Mouse (Mus musculus) G1E (cell line): ENCODE measurements at regions not wholly inside any gene's neighbourhood (a gene's known extent, or its start where the extent isn't known, plus 50 kb on each side); places are given as distances from the start of the nearest gene placed in this dataset.

Experiments used
- ATAC-seq: 2 replicates; pipeline ENCODE4 v1.8.0; 2016; ENCODE audit warnings: mild to moderate bottlenecking; ENCODE audit not compliant: insufficient number of reproducible peaks, poor library complexity, low FRiP score, severe bottlenecking; ENCODE audit errors: extremely low read depth
- DNase-seq: peaks from one replicate; pipeline ENCODE4 v3.0.0; 2012; ENCODE audit warnings: low spot score
- H3K27me3 ChIP-seq: 2 replicates; pipeline ENCODE4 v1.6.1; 2012; ENCODE audit warnings: mild to moderate bottlenecking, low read length, inconsistent platforms; ENCODE audit not compliant: insufficient read depth
- H3K36me3 ChIP-seq: replicated peaks from 2 replicates; pipeline ENCODE3; 2012; ENCODE audit warnings: mild to moderate bottlenecking, inconsistent platforms
- H3K4me1 ChIP-seq: 2 replicates; pipeline ENCODE4 v1.6.1; 2012; ENCODE audit warnings: low read depth, low read length, inconsistent platforms, mixed read lengths; ENCODE audit not compliant: insufficient read depth
- H3K4me3 ChIP-seq: 2 replicates; pipeline ENCODE4 v1.5.1; 2012; ENCODE audit warnings: low read depth, mild to moderate bottlenecking, inconsistent platforms, low read length, moderate library complexity, mixed read lengths
- H3K9me3 ChIP-seq: replicated peaks from 2 replicates; pipeline ENCODE4 v1.6.1; 2012; ENCODE audit warnings: inconsistent platforms
- CTCF ChIP-seq: IDR thresholded peaks from 2 replicates; pipeline ENCODE4 v1.5.1; 2012; ENCODE audit warnings: low read depth, low read length, inconsistent platforms, mixed read lengths
- GATA1 ChIP-seq: IDR thresholded peaks from 2 replicates; pipeline ENCODE4 v1.6.1; 2012; ENCODE audit warnings: borderline replicate concordance, low read length, inconsistent platforms, mixed read lengths
- GATA2 ChIP-seq: IDR thresholded peaks from 2 replicates; pipeline ENCODE4 v1.6.1; 2012; ENCODE audit warnings: low read depth, low read length, inconsistent platforms, borderline replicate concordance
- POLR2AphosphoS5 ChIP-seq: IDR thresholded peaks from 2 replicates; pipeline ENCODE4 v1.6.1; 2012; ENCODE audit warnings: low read depth, low read length, inconsistent platforms; ENCODE audit not compliant: insufficient replicate concordance
- TAL1 ChIP-seq: conservative IDR thresholded peaks from 2 replicates; pipeline ENCODE4 v1.6.1; 2012; ENCODE audit warnings: low read depth, low read length, inconsistent platforms, mixed read lengths

- no peak for DNase-seq
- no peaks in the 10 kb centered on the region for H3K27me3 ChIP-seq
- H3K4me1 ChIP-seq, result no peaks in the 10 kb centered on the region
- TF ChIP-seq TAL1, result no peak
- no peak for TF ChIP-seq GATA2
- TF ChIP-seq CTCF, result no peak
- TF ChIP-seq POLR2AphosphoS5, result no peak
- TF ChIP-seq GATA1, result no peak
- H3K4me3 ChIP-seq, result no peak overlapping the region
- no peaks in the 10 kb centered on the region for H3K36me3 ChIP-seq
- no peak for ATAC-seq
- no peaks in the 10 kb centered on the region for H3K9me3 ChIP-seq
Observed at GRCm38 (mm10) chr12:47074961-47075360, 256.2 kb upstream of the Nova1 start.

- no peak for TF ChIP-seq POLR2AphosphoS5
- TF ChIP-seq GATA2, result no peak
- no peak for TF ChIP-seq CTCF
- no peak for TF ChIP-seq GATA1
- TF ChIP-seq TAL1, result no peak
- Histone ChIP-seq H3K9me3 (no peaks in the 10 kb centered on the region), H3K27me3 (no peaks in the 10 kb centered on the region), H3K36me3 (no peaks in the 10 kb centered on the region), H3K4me1 (no peaks in the 10 kb centered on the region), H3K4me3 (no peak overlapping the region)
- DNase-seq (no peak), ATAC-seq (no peak)
Observed at GRCm38 (mm10) chr12:47052474-47052873, 233.7 kb upstream of the Nova1 start.

GRCm38 (mm10) chr12:47020810-47021348 is 202.2 kb upstream of the Nova1 start:
- ATAC-seq, result peak; percentile 81
- H3K4me1 ChIP-seq, result no peaks in the 10 kb centered on the region
- TF ChIP-seq TAL1 (no peak), CTCF (no peak), POLR2AphosphoS5 (no peak), GATA2 (no peak), GATA1 (no peak)
- DNase-seq, result no peak
- H3K27me3 ChIP-seq, result peaks cover 4% of the 10 kb centered on the region
- no peak overlapping the region for H3K4me3 ChIP-seq
- H3K9me3 ChIP-seq, result no peaks in the 10 kb centered on the region
- no peaks in the 10 kb centered on the region for H3K36me3 ChIP-seq

GRCm38 (mm10) chr12:46992343-46992742 is 173.6 kb upstream of the Nova1 start:
- no peaks in the 10 kb centered on the region; the same call in 1 of the 2 replicates for H3K27me3 ChIP-seq
- no peak for TF ChIP-seq TAL1
- no peak for TF ChIP-seq GATA1
- TF ChIP-seq POLR2AphosphoS5, result no peak
- TF ChIP-seq CTCF, result no peak
- no peak for TF ChIP-seq GATA2
- no peak for DNase-seq
- no peaks in the 10 kb centered on the region for H3K4me1 ChIP-seq
- H3K4me3 ChIP-seq, result no peak overlapping the region
- no peaks in the 10 kb centered on the region for H3K9me3 ChIP-seq
- no peak for ATAC-seq
- H3K36me3 ChIP-seq, result no peaks in the 10 kb centered on the region

DNA sequence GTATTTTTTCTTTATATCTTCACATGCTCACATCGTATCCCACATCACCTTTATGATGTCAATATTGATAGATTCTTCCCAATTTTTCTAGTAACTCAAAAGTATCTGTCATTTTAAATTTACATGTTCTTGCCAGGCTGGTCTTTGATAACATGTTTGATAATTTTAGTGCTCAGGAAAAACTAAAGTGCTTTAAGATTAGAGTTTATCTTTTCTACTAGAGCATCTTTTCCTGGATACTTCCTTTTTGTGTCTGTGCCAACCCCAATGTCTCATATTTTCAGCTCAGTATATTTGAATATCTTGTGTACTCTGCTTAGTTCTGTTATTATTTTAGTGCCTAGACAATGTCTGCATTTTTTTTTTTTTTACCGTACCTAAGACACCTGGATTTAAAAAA is 170.2 kb upstream of the Nova1 start:
- no peaks in the 10 kb centered on the region for H3K9me3 ChIP-seq
- no peaks in the 10 kb centered on the region for H3K36me3 ChIP-seq
- H3K27me3 ChIP-seq, result no peaks in the 10 kb centered on the region; the same call in 1 of the 2 replicates
- no peak for TF ChIP-seq GATA2
- no peak for TF ChIP-seq POLR2AphosphoS5
- DNase-seq (no peak), ATAC-seq (no peak)
- no peak overlapping the region for H3K4me3 ChIP-seq
- no peaks in the 10 kb centered on the region for H3K4me1 ChIP-seq

GRCm38 (mm10) chr12:46950223-46950779 is 131.6 kb upstream of the Nova1 start:
- H3K4me1 ChIP-seq, result no peaks in the 10 kb centered on the region
- no peaks in the 10 kb centered on the region for H3K9me3 ChIP-seq
- no peak overlapping the region for H3K4me3 ChIP-seq
- TF ChIP-seq CTCF (no peak), GATA2 (no peak), POLR2AphosphoS5 (no peak), GATA1 (no peak), TAL1 (no peak)
- ATAC-seq (no peak), DNase-seq (no peak)
- H3K27me3 ChIP-seq, result no peaks in the 10 kb centered on the region
- no peaks in the 10 kb centered on the region for H3K36me3 ChIP-seq

DNA sequence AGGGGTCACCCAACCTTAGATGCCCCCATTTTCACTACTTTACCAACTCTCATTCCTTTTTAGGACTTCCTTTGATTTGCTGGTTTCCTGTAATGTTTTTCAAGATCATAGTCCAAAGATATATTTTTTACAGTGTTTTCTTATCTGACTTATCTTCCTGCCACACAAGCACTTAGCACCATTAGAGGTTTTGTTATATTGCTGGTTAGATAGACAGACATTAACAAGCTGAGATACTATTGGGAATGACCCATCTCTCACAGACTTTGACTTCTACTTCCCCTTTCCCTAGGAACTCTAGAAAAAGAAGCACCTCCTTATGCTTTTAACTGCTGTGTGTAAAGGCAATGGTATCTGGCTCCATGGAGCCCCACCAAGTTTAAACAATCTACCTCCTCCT is 127.0 kb upstream of the Nova1 start:
- DNase-seq, result no peak
- ATAC-seq, result peak; percentile 74
- Histone ChIP-seq H3K4me1 (no peaks in the 10 kb centered on the region), H3K9me3 (no peaks in the 10 kb centered on the region), H3K27me3 (no peaks in the 10 kb centered on the region; the same call in 1 of the 2 replicates), H3K4me3 (no peak overlapping the region), H3K36me3 (no peaks in the 10 kb centered on the region)
- TF ChIP-seq POLR2AphosphoS5, result no peak
- TF ChIP-seq GATA1, result no peak
- TF ChIP-seq CTCF, result no peak
- no peak for TF ChIP-seq GATA2
- no peak for TF ChIP-seq TAL1
